Mouse (Mus musculus): ENCODE results near the gene Deup1. TPM values are rescaled to one million over a fixed set of nuclear protein-coding genes. Genes with fewer than 3 reads are reported as not detected.

The Deup1 gene
- polyA plus RNA-seq, 1 experiment: 0.01 TPM

DNA sequence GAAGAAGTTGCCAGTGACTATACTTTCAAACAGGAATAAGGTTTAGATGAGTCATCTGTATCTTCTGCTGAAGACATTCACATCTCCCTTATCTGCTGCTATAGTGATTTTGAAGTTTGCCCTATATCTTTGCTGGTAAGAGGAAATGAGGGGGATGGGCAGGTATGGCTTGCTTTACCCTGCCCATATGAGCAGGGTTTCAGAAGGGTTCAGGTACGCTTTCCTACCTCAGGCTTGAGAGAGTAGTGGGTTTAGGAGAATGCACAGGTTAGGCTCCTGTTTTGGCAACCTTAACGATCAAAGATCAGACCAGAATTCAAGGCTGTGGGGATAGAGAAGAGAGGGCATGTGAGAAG lies 97.8 kb downstream of the Deup1 start:
- peaks cover 6% of the 10 kb centered on the region for H3K4me1 ChIP-seq (ENCODE audit: control insufficient read depth)
- no peak overlapping the region for H3K4me3 ChIP-seq (replicated peaks)
- H3K36me3 ChIP-seq (ENCODE audit: control insufficient read depth): peaks cover 6% of the 10 kb centered on the region
- no peaks in the 10 kb centered on the region for H3K27me3 ChIP-seq (ENCODE audit: control insufficient read depth)
- no peak for TF ChIP-seq TAL1 (IDR thresholded peaks at IDR 0.05; ENCODE audit: low read length)
- no peak for TF ChIP-seq GATA1 (IDR thresholded peaks at IDR 0.05; ENCODE audit: low read length)
- no peaks in the 10 kb centered on the region for H3K9me3 ChIP-seq (ENCODE audit: control insufficient read depth, low read length)

DNA sequence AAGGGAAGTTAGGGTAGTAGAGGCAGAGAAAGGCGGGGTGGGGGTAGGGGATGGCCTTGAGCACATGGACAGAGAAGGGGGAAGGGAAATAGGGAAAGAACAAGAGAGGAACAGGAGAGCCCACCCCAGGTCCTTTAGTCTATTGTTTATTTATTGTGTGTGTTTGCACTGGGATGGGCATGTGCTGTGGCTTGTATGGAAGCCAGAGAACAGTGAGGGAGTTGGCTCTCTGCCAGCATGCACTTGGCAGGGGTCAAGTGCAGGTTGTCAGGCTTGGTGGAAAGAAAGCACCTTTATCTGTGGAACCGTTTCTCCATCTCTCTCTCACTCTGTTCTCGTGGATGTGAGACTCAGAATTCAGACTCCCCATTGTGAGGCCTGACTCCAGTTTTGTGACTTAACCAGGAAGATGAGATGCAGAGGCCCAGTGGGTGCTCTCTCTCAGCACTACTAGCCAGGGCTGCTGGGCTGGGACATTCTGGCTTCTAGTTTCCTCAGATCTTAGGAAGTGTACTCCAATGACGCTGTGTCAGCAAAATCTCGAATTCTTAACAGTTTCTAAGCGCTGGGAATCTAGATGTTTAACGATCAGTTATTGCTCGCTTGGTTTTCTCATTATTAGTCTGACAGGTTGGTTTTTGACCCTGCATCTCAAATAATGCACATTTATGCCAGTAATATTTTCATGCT lies 98.3 kb downstream of the Deup1 start:
- Histone ChIP-seq H3K27me3 (ENCODE audit: control insufficient read depth) (no peaks in the 10 kb centered on the region), H3K36me3 (ENCODE audit: control insufficient read depth) (peaks cover 6% of the 10 kb centered on the region), H3K9me3 (ENCODE audit: control insufficient read depth, low read length) (no peaks in the 10 kb centered on the region), H3K4me1 (ENCODE audit: control insufficient read depth) (peaks cover 6% of the 10 kb centered on the region), H3K4me3 (replicated peaks) (no peak overlapping the region)
- no peak for TF ChIP-seq GATA1 (IDR thresholded peaks at IDR 0.05; ENCODE audit: low read length)
- no peak for TF ChIP-seq TAL1 (IDR thresholded peaks at IDR 0.05; ENCODE audit: low read length)

DNA sequence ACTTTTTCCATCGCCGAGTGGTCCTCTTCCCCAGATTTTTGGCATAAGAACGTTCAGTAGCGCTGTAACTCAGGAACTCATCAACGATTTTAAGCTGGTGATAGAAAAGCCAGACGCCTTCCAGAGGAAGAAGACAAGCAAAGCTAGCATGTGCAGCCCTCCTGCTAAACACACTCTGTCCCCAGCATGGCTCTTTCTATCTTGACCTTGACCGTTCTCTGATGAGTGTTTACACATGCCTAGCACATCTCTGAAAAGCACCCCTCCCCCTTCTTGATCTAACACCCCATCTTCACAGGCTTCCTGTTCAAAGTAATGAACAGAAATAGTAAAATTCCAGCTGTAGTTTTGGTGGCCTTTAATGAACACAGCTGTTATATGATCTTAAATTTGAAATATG lies 99.4 kb downstream of the Deup1 start:
- Histone ChIP-seq H3K27me3 (ENCODE audit: control insufficient read depth) (no peaks in the 10 kb centered on the region), H3K4me1 (ENCODE audit: control insufficient read depth) (peaks cover 6% of the 10 kb centered on the region), H3K4me3 (replicated peaks) (no peak overlapping the region), H3K36me3 (ENCODE audit: control insufficient read depth) (peaks cover 6% of the 10 kb centered on the region), H3K9me3 (ENCODE audit: control insufficient read depth, low read length) (no peaks in the 10 kb centered on the region)
- TF ChIP-seq TAL1 (IDR thresholded peaks at IDR 0.05; ENCODE audit: low read length) (no peak), GATA1 (IDR thresholded peaks at IDR 0.05; ENCODE audit: low read length) (no peak)

DNA sequence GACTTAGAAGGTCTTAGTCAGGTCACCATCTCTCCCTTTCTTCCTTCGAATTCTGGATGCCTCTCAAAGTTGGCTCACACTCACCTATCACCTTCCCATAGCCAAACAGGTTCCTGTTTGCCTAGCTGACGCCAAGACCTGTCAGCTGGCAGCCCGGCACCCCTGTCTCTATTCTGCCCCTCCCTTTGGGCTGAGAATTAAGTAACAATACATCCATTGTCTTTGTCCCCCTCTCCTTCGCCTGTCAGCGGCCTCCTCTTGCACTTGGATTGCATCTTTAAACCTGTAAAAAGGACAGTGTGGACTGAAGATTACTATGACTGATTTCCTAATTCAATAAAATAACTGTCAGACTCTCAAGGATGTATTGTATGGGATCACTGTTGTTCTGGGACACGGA lies 99.9 kb downstream of the Deup1 start:
- Histone ChIP-seq H3K4me3 (replicated peaks) (no peak overlapping the region), H3K4me1 (ENCODE audit: control insufficient read depth) (peaks cover 6% of the 10 kb centered on the region), H3K36me3 (ENCODE audit: control insufficient read depth) (peaks cover 6% of the 10 kb centered on the region), H3K27me3 (ENCODE audit: control insufficient read depth) (no peaks in the 10 kb centered on the region), H3K9me3 (ENCODE audit: control insufficient read depth, low read length) (no peaks in the 10 kb centered on the region)
- TF ChIP-seq GATA1 (IDR thresholded peaks at IDR 0.05; ENCODE audit: low read length): no peak
- no peak for TF ChIP-seq TAL1 (IDR thresholded peaks at IDR 0.05; ENCODE audit: low read length)

DNA sequence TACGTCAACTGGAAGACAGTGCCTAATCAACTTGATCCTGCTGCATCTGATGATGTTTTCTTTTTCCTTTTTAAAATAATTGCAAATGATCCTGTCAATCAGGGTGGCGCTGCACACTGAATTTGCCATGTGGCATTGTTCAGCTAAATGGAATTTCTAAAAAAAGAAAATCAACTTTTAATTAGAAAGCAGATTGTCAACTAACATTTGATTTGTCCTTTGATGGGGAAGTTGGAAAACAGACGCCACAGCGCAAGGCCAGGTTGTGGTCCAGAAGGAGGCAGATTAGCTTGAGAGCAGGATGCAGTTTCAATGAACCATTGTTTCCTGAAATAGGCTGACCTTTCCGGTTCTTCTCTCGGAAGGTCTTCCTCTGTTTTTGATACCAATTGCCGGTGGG lies 101.2 kb downstream of the Deup1 start:
- no peak overlapping the region for H3K4me3 ChIP-seq (replicated peaks)
- H3K27me3 ChIP-seq (ENCODE audit: control insufficient read depth): no peaks in the 10 kb centered on the region
- no peak for TF ChIP-seq GATA1 (IDR thresholded peaks at IDR 0.05; ENCODE audit: low read length)
- TF ChIP-seq TAL1 (IDR thresholded peaks at IDR 0.05; ENCODE audit: low read length): no peak
- H3K9me3 ChIP-seq (ENCODE audit: control insufficient read depth, low read length): no peaks in the 10 kb centered on the region
- peaks cover 6% of the 10 kb centered on the region for H3K4me1 ChIP-seq (ENCODE audit: control insufficient read depth)
- H3K36me3 ChIP-seq (ENCODE audit: control insufficient read depth): peaks cover 6% of the 10 kb centered on the region

DNA sequence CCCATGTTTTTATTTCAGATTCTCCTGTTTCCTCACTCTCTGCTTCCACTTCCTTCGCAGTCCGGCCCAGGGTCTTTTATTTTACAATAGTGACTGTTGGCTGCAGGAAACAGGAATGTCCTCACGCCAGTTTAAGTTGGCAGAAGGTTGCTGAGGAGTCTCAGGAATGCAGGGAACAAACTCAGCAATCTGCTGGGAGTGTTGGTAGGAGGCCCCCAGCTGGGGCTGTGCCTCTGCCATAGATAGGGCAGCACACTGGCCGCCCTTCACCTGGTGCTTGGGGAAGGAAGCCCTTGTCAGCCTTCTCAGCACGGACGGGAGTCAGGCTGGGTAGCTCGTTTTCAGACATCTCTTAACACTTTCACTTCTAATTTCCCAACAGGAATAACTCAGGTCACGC lies 102.5 kb downstream of the Deup1 start:
- Histone ChIP-seq H3K9me3 (ENCODE audit: control insufficient read depth, low read length) (no peaks in the 10 kb centered on the region), H3K36me3 (ENCODE audit: control insufficient read depth) (peaks cover 3% of the 10 kb centered on the region), H3K4me1 (ENCODE audit: control insufficient read depth) (peaks cover 4% of the 10 kb centered on the region), H3K27me3 (ENCODE audit: control insufficient read depth) (no peaks in the 10 kb centered on the region), H3K4me3 (replicated peaks) (no peak overlapping the region)
- no peak for TF ChIP-seq TAL1 (IDR thresholded peaks at IDR 0.05; ENCODE audit: low read length)
- no peak for TF ChIP-seq GATA1 (IDR thresholded peaks at IDR 0.05; ENCODE audit: low read length)

DNA sequence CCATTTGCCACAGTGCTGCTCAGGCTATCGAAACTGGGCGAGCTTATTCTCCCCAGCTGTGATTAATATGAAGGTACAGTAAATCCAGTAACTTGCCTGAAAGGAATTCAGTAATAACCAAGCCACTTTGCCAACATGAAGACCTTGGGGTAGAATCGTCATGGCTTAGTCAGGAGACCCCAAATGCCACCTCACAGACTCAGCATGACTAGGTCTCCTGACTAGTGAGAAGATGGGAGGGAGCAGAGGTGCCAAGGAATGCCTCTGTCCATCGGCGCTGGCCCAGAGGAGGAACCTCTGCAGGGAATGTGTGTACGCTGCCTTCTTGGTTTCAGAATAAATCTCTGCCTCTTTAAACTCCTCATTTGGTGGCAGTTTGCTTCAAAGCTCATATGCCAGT lies 104.1 kb downstream of the Deup1 start:
- Histone ChIP-seq H3K4me3 (replicated peaks) (no peak overlapping the region), H3K4me1 (ENCODE audit: control insufficient read depth) (no peaks in the 10 kb centered on the region), H3K36me3 (ENCODE audit: control insufficient read depth) (peaks cover 3% of the 10 kb centered on the region), H3K27me3 (ENCODE audit: control insufficient read depth) (no peaks in the 10 kb centered on the region), H3K9me3 (ENCODE audit: control insufficient read depth, low read length) (no peaks in the 10 kb centered on the region)
- TF ChIP-seq TAL1 (IDR thresholded peaks at IDR 0.05; ENCODE audit: low read length) (no peak), GATA1 (IDR thresholded peaks at IDR 0.05; ENCODE audit: low read length) (no peak)

DNA sequence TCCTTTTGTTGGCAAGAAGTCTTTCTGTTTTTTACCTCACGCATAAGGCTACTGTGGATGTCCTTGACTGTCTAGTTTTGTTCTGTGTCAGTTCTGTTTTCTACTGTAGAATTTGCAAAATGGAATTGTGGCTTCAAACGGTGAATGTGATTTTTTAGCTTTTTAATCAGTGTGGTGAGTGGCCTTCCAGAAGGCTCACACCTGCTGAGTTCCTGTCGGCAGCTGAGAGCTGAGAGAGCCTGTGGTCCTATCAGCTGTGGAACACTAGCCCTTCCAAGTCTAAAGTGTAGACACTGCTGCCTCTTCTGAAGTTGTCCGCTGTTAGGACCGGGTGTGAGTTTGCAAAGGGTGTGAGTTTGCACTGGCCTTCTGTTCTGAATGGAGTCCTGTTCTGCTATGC lies 104.8 kb downstream of the Deup1 start:
- H3K4me1 ChIP-seq (ENCODE audit: control insufficient read depth): no peaks in the 10 kb centered on the region
- no peaks in the 10 kb centered on the region for H3K9me3 ChIP-seq (ENCODE audit: control insufficient read depth, low read length)
- no peaks in the 10 kb centered on the region for H3K27me3 ChIP-seq (ENCODE audit: control insufficient read depth)
- no peak overlapping the region for H3K4me3 ChIP-seq (replicated peaks)
- no peak for TF ChIP-seq GATA1 (IDR thresholded peaks at IDR 0.05; ENCODE audit: low read length)
- peaks cover 3% of the 10 kb centered on the region for H3K36me3 ChIP-seq (ENCODE audit: control insufficient read depth)

DNA sequence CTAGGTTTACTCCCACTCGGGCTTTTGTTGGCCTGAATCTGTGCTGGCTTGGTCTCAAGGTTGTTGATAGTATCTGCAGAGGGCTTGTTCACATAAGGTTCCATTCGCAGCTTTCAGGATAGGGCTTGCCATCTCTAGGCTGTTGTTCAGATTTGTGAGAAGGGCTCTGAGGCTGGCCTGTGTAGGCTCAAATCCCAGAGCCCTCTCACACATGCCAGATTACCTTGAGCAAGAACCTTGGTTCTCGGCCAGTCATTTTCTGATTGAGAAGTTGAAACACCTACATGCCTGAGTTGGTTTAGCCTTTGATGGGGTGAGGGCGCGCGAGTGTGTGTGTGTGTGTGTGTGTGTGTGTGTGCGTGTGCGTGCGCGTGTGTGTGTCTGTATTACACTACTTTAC lies 105.4 kb downstream of the Deup1 start:
- TF ChIP-seq GATA1 (IDR thresholded peaks at IDR 0.05; ENCODE audit: low read length): no peak
- no peak for TF ChIP-seq TAL1 (IDR thresholded peaks at IDR 0.05; ENCODE audit: low read length)
- Histone ChIP-seq H3K4me1 (ENCODE audit: control insufficient read depth) (no peaks in the 10 kb centered on the region), H3K27me3 (ENCODE audit: control insufficient read depth) (no peaks in the 10 kb centered on the region)

DNA sequence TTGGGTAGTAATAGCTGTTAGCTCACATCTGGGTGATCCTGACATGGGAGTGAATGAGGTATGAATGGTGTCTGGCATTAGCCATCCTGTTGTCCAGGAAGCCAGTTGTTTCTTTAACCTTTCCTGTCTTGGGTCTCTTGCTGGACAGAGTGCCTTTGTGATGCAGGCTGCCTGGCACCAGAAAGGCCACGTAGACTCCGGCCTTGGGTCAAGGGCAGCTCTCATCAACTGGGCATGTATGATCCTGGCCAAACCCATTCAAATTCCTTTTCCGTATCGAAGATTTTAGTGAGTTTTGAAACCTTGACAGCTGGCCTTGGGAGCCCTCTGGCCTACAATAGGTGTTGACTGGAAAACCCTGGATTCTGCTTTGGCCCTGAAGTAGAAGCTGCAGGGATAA lies 109.8 kb downstream of the Deup1 start:
- H3K27me3 ChIP-seq (ENCODE audit: control insufficient read depth): no peaks in the 10 kb centered on the region
- TF ChIP-seq TAL1 (IDR thresholded peaks at IDR 0.05; ENCODE audit: low read length): no peak
- no peak for TF ChIP-seq GATA1 (IDR thresholded peaks at IDR 0.05; ENCODE audit: low read length)

More for the DNA sequence above, 105.4 kb downstream of the Deup1 start:
- H3K4me3 ChIP-seq (replicated peaks): no peak overlapping the region
- H3K9me3 ChIP-seq (ENCODE audit: control insufficient read depth, low read length): no peaks in the 10 kb centered on the region
- peaks cover 3% of the 10 kb centered on the region for H3K36me3 ChIP-seq (ENCODE audit: control insufficient read depth)

More for the DNA sequence above, 109.8 kb downstream of the Deup1 start:
- Histone ChIP-seq H3K4me1 (ENCODE audit: control insufficient read depth) (no peaks in the 10 kb centered on the region), H3K36me3 (ENCODE audit: control insufficient read depth) (no peaks in the 10 kb centered on the region), H3K4me3 (replicated peaks) (no peak overlapping the region), H3K9me3 (ENCODE audit: control insufficient read depth, low read length) (no peaks in the 10 kb centered on the region)
